Mouse (Mus musculus) lung, postnatal 0 days (tissue): ENCODE measurements around the gene Magi1. TPM values are rescaled to one million over a fixed set of nuclear protein-coding genes. Genes with fewer than 3 reads are reported as not detected.

Source experiments
- ATAC-seq: fragments of 200-750 bp; cut with Nextera tagmentation; 2 replicates; pipeline ENCODE4 v1.8.0; 2017; ENCODE audit warnings: moderate library complexity
- DNase-seq: peaks from one replicate; pipeline ENCODE4 v3.0.0-alpha.2; 2016; ENCODE audit warnings: low spot score
- H3K27ac ChIP-seq: fragments of 300-500 bp; sonication (generic); 2 replicates; pipeline ENCODE4 v1.5.1; 2014; ENCODE audit warnings: antibody characterized with exemption, mild to moderate bottlenecking, low read length, mixed read lengths
- H3K27me3 ChIP-seq: fragments of 300-500 bp; sonication (generic); replicated peaks from 2 replicates; pipeline ENCODE4 v1.6.1; 2014; ENCODE audit warnings: low read length, mixed read lengths; ENCODE audit not compliant: insufficient read depth
- H3K36me3 ChIP-seq: fragments of 300-500 bp; sonication (generic); 2 replicates; pipeline ENCODE4 v1.6.1; 2014; ENCODE audit warnings: low read length, mixed read lengths; ENCODE audit not compliant: insufficient read depth
- H3K4me1 ChIP-seq: fragments of 300-500 bp; sonication (generic); 2 replicates; pipeline ENCODE4 v1.6.1; 2014; ENCODE audit warnings: antibody characterized with exemption, low read depth, low read length, mixed read lengths; ENCODE audit not compliant: insufficient read depth
- H3K4me2 ChIP-seq: fragments of 300-500 bp; sonication (generic); replicated peaks from 2 replicates; pipeline ENCODE4 v1.6.1; 2014; ENCODE audit warnings: low read depth, mild to moderate bottlenecking, low read length, moderate library complexity, mixed read lengths
- H3K4me3 ChIP-seq: fragments of 300-500 bp; sonication (generic); 2 replicates; pipeline ENCODE4 v1.5.1; 2014; ENCODE audit warnings: low read depth, low read length
- H3K9ac ChIP-seq: fragments of 300-500 bp; sonication (generic); replicated peaks from 2 replicates; pipeline ENCODE4 v1.6.1; 2014; ENCODE audit warnings: low read depth, mild to moderate bottlenecking
- H3K9me3 ChIP-seq: fragments of 300-500 bp; sonication (generic); 2 replicates; pipeline ENCODE4 v1.6.1; 2016; ENCODE audit warnings: low read length, mixed read lengths
- CTCF ChIP-seq: IDR thresholded peaks from 2 replicates; pipeline ENCODE4 v1.5.1; 2016; ENCODE audit warnings: antibody characterized with exemption, mild to moderate bottlenecking
- EP300 ChIP-seq: IDR thresholded peaks from 2 replicates; pipeline ENCODE4 v1.6.1; 2016; ENCODE audit warnings: antibody characterized with exemption, mild to moderate bottlenecking, control low read depth
- WGBS: fragments of 180-500 bp; shearing (Covaris S2); extraction: QIAGEN DNeasy Blood & Tissue Kit; methylation state at CpG from one replicate; pipeline ENCODE4 v1.1.7; 2014; 5-methylcytosine and 5-hydroxymethylcytosine counted together
- polyA plus RNA-seq: library from polyadenylated mRNA; unstranded; fragments of >200 nt; fragmentation: Nextera tagmentation; extraction: Ambion mirVana; gene quantifications from 2 replicates; pipeline ENCODE4 v1.2.1, GENCODE M21; 2015

Magi1 gene
- polyA plus RNA-seq, 1 experiment from 2014 or later: 10.7 TPM

- ATAC-seq: no peak
- no peaks in the 10 kb centered on the region for H3K9me3 ChIP-seq
- no peak overlapping the region for H3K27ac ChIP-seq
Measured at GRCm38 (mm10) chr6:93912003-93912581, 371.6 kb downstream of the Magi1 start.

GRCm38 (mm10) chr6:93911420-93911819 lies 372.3 kb downstream of the Magi1 start:
- Histone ChIP-seq H3K27ac (no peak overlapping the region), H3K4me2 (no peak overlapping the region), H3K9me3 (no peaks in the 10 kb centered on the region), H3K27me3 (no peaks in the 10 kb centered on the region), H3K4me3 (no peak overlapping the region), H3K36me3 (no peaks in the 10 kb centered on the region), H3K4me1 (no peaks in the 10 kb centered on the region), H3K9ac (no peak overlapping the region)
- WGBS: 80% methylated on average over 2 of the region's 2 CpGs
- no peak for DNase-seq
- ATAC-seq: no peak
- TF ChIP-seq CTCF (no peak), EP300 (no peak)

More at GRCm38 (mm10) chr6:93912003-93912581, 371.6 kb downstream of the Magi1 start:
- H3K4me1 ChIP-seq: no peaks in the 10 kb centered on the region
- 28% methylated on average over 8 of the region's 8 CpGs for WGBS
- no peak for DNase-seq
- no peak overlapping the region for H3K9ac ChIP-seq
- H3K4me3 ChIP-seq: no peak overlapping the region
- TF ChIP-seq CTCF (no peak), EP300 (no peak)
- no peaks in the 10 kb centered on the region for H3K27me3 ChIP-seq
- H3K4me2 ChIP-seq: no peak overlapping the region
- no peaks in the 10 kb centered on the region for H3K36me3 ChIP-seq

- no peak overlapping the region for H3K9ac ChIP-seq
- DNase-seq (no peak), ATAC-seq (no peak)
- H3K9me3 ChIP-seq: no peaks in the 10 kb centered on the region
- no peak for TF ChIP-seq CTCF
- TF ChIP-seq EP300: no peak
- WGBS: 69% methylated on average over 4 of the region's 4 CpGs
- no peaks in the 10 kb centered on the region for H3K36me3 ChIP-seq
- no peaks in the 10 kb centered on the region for H3K27me3 ChIP-seq
- no peak overlapping the region for H3K27ac ChIP-seq
- H3K4me2 ChIP-seq: no peak overlapping the region
- H3K4me1 ChIP-seq: no peaks in the 10 kb centered on the region
- H3K4me3 ChIP-seq: no peak overlapping the region
Measured at GRCm38 (mm10) chr6:93909976-93910375, 373.7 kb downstream of the Magi1 start.

GRCm38 (mm10) chr6:93904987-93905386 lies 378.7 kb downstream of the Magi1 start:
- DNase-seq: no peak
- Histone ChIP-seq H3K9me3 (no peaks in the 10 kb centered on the region), H3K9ac (no peak overlapping the region), H3K4me2 (no peak overlapping the region), H3K27me3 (no peaks in the 10 kb centered on the region), H3K27ac (no peak overlapping the region), H3K4me3 (no peak overlapping the region), H3K36me3 (no peaks in the 10 kb centered on the region), H3K4me1 (no peaks in the 10 kb centered on the region)
- no peak for ATAC-seq
- 68% methylated on average over 2 of the region's 2 CpGs for WGBS
- no peak for TF ChIP-seq CTCF
- TF ChIP-seq EP300: no peak

GRCm38 (mm10) chr6:93902239-93902638 lies 381.5 kb downstream of the Magi1 start:
- Histone ChIP-seq H3K4me1 (no peaks in the 10 kb centered on the region), H3K4me2 (no peak overlapping the region), H3K36me3 (no peaks in the 10 kb centered on the region), H3K27ac (no peak overlapping the region), H3K9ac (no peak overlapping the region), H3K4me3 (no peak overlapping the region), H3K9me3 (no peaks in the 10 kb centered on the region), H3K27me3 (no peaks in the 10 kb centered on the region)
- TF ChIP-seq CTCF (no peak), EP300 (no peak)
- 75% methylated on average over 2 of the region's 2 CpGs for WGBS
- no peak for ATAC-seq
- no peak for DNase-seq

GRCm38 (mm10) chr6:93901408-93901807 lies 382.3 kb downstream of the Magi1 start:
- Histone ChIP-seq H3K36me3 (no peaks in the 10 kb centered on the region), H3K4me2 (no peak overlapping the region), H3K27me3 (no peaks in the 10 kb centered on the region), H3K4me1 (no peaks in the 10 kb centered on the region), H3K9me3 (no peaks in the 10 kb centered on the region), H3K9ac (no peak overlapping the region), H3K27ac (no peak overlapping the region), H3K4me3 (no peak overlapping the region)
- ATAC-seq (no peak), DNase-seq (no peak)
- TF ChIP-seq EP300 (no peak), CTCF (no peak)
- 96% methylated on average over 2 of the region's 2 CpGs for WGBS

GRCm38 (mm10) chr6:93897512-93897911 lies 386.2 kb downstream of the Magi1 start:
- Histone ChIP-seq H3K9ac (no peak overlapping the region), H3K36me3 (no peaks in the 10 kb centered on the region), H3K4me2 (no peak overlapping the region), H3K27me3 (no peaks in the 10 kb centered on the region), H3K4me1 (no peaks in the 10 kb centered on the region), H3K9me3 (no peaks in the 10 kb centered on the region), H3K27ac (no peak overlapping the region), H3K4me3 (no peak overlapping the region)
- DNase-seq (no peak), ATAC-seq (no peak)
- 82% methylated on average over 2 of the region's 2 CpGs for WGBS
- TF ChIP-seq CTCF (no peak), EP300 (no peak)
